Mouse (Mus musculus): Measurements from ENCODE around the gene Ccsap.
A peak's percentile ranks its signal among the peaks of the same experiment; 100 is the strongest.

The Ccsap gene

GRCm38 (mm10) chr8:123859648-123860259, at the start of gene Ccsap:
Gene Ccsap (minus strand): TSS chr8:123860209.
- DNase-seq = peak; percentile 68

- no peak for DNase-seq
Observed at GRCm38 (mm10) chr8:123907604-123908003, 47.6 kb upstream of the Ccsap start.

GRCm38 (mm10) chr8:123902653-123903052, 42.6 kb upstream of the Ccsap start:
- no peak for DNase-seq

GRCm38 (mm10) chr8:123899366-123899765, 39.4 kb upstream of the Ccsap start:
- no peak for DNase-seq

- no peak for DNase-seq
Observed at GRCm38 (mm10) chr8:123898576-123898975, 38.6 kb upstream of the Ccsap start.

- DNase-seq = no peak
Observed at GRCm38 (mm10) chr8:123896774-123897173, 36.8 kb upstream of the Ccsap start.

- DNase-seq = no peak
Observed at GRCm38 (mm10) chr8:123896366-123896761, 36.4 kb upstream of the Ccsap start.

GRCm38 (mm10) chr8:123895680-123896365, 35.8 kb upstream of the Ccsap start:
- DNase-seq = no peak

- DNase-seq = no peak
Observed at GRCm38 (mm10) chr8:123895230-123895629, 35.2 kb upstream of the Ccsap start.

- no peak for DNase-seq
Observed at GRCm38 (mm10) chr8:123894502-123895097, 34.6 kb upstream of the Ccsap start, which contains the start of gene Acta1. Gene Acta1 (minus strand): TSS chr8:123894751.

GRCm38 (mm10) chr8:123893413-123893812, 33.4 kb upstream of the Ccsap start:
- DNase-seq = no peak

- DNase-seq = no peak
Observed at GRCm38 (mm10) chr8:123892586-123893155, 32.7 kb upstream of the Ccsap start.

GRCm38 (mm10) chr8:123891883-123892585, 32.0 kb upstream of the Ccsap start:
- peak; percentile 70 for DNase-seq

GRCm38 (mm10) chr8:123891271-123891670, 31.3 kb upstream of the Ccsap start:
- DNase-seq = no peak

- DNase-seq = no peak
Observed at GRCm38 (mm10) chr8:123889797-123890196, 29.8 kb upstream of the Ccsap start.

GRCm38 (mm10) chr8:123887956-123888355, 27.9 kb upstream of the Ccsap start:
- no peak for DNase-seq

GRCm38 (mm10) chr8:123887163-123887562, 27.2 kb upstream of the Ccsap start:
- DNase-seq = no peak

- peak; percentile 63 for DNase-seq
Observed at GRCm38 (mm10) chr8:123884721-123885565, 24.9 kb upstream of the Ccsap start.

GRCm38 (mm10) chr8:123883094-123883493, 23.1 kb upstream of the Ccsap start:
- DNase-seq = no peak

GRCm38 (mm10) chr8:123882412-123882811, 22.4 kb upstream of the Ccsap start:
- no peak for DNase-seq

- DNase-seq = no peak
Observed at GRCm38 (mm10) chr8:123880821-123881350, 20.9 kb upstream of the Ccsap start.

- peak; percentile 77 for DNase-seq
Observed at GRCm38 (mm10) chr8:123880271-123880670, 20.3 kb upstream of the Ccsap start.

Data from right cerebral cortex, postnatal 14 days (tissue).